Mouse (Mus musculus) kidney, adult 8-10 months (tissue): Measurements from ENCODE around the gene Srp72.
A peak's percentile ranks its signal among the peaks of the same experiment; 100 is the strongest.

ENCODE experiments used
- DNase-seq, 2 experiments: peaks; one replicate each; pipeline ENCODE4 v3.0.0; 2022

The Srp72 gene

DNA sequence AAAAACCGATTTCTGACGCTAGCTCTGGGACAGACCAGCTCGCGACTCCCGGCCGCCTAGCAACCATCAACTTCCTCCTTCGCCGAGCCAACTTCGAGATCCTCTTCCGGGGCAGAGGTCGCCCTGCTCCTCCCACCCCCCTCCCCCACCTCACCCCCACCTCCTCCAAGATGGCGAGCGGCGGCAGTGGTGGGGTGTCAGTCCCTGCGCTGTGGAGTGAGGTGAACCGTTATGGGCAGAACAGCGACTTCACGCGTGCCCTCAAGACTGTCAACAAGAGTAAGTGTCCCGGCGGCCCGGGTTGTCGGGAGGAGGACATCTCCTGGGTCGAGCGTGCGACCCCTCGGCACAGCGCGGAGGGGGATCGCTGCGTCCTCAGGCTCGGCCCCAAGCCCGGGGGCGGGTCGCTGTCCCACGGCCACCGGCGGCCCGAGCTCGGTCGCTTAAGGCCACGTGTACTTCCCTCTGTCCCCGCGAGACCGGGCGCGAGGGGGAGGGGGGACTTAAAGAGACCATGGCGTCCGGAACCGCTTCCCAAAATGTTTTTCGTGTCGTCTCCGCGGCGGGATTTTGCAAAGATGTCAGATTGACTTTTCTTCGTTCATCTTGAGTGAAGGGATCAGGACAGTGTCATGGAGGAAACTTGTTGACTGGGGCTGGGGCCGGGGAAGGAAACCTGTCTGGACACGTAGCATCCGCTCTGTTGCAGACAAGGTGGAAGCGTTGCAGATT is at the start of gene Srp72:
Gene Srp72 (plus strand): TSS at position 130 of the 732 bp plus-strand sequence.
- DNase-seq = peak; percentile 67 to 78

DNA sequence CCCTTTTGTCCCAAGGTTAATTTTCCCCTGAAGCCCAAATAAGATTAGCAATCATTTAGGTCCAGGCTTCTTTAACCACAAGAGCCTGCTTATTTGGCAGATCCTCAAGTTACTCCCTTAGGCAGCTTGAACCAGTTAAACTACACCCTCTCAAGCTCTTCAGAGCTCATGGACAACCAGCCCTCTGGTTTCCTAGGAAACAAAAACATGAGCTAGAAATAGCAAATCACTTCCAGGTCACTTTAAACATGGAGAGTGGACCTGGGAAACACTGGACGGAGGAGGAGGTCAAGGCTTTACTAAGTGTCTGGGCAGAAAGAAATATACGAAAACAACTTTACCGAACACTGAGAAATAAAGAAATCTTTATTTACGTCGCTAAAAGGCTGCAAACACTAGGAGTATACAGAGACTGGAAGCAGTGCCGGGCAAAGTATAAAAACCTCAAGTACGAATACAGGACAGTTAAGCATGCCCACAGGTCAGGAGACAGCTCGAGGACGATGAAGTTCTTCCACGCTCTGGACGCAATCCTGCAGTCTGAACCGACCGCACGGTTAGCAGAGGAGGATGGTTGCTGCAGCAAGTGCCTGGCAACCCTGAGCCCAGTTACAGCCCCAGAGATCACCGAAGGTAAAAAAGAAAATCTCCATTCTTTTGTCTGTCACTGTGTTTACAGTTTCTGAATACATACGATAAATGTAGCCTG is 46.2 kb upstream of the Srp72 start:
- DNase-seq = peak in 1 of 2 experiments; percentile 87

DNA sequence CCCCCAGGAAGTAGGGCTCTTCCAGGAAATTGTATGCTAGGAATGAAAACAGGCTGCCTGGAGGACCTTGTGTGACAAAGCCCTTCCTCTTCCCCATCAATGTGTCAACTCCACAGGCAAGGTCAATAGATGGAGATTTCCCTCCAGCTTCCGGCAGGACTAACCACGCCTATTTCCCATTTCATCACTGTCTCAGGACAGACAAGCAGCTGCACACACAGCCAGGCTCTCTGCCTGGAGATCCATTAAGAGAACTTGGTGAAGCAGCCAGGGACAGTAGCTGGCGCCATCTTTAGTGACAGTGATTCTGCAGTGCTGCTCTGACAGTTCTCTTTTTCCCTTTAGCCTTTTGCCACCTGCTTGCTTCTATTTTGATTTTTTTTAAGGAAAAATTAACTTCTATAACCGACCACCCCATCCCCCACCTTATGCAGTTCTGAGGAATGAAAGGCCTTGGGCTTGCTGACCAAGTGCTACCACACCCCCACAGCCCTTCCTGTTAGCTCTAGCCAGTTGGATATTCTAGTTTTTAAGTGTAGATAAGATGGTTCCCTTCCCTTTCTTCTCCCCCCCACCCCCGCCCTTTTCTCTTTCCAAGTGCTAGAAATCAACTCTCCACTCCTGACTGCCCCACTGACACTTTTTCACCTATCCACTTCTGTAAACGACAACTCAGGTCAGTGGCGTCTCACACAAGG is 45.2 kb upstream of the Srp72 start:
- DNase-seq = peak in 1 of 2 experiments; percentile 45

DNA sequence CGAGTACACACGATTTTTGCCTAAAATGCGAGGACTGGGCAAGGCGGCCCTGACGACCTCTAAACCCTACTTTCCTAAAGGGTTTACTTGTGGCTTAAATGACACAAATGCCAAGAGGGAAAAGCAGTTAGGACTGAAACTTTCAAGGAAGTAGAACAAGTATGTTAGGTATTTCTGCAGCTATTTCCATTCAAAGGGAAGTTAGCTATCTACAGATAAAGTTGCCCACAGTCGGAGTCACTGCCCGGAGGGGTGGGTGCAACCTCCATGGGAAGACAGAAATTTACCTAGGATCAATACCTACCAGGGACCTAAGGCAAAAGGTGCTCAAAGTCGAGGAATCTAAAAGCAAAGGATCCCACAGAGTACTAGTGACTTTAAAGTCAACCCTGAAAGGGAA is 34.8 kb upstream of the Srp72 start:
- no peak for DNase-seq

DNA sequence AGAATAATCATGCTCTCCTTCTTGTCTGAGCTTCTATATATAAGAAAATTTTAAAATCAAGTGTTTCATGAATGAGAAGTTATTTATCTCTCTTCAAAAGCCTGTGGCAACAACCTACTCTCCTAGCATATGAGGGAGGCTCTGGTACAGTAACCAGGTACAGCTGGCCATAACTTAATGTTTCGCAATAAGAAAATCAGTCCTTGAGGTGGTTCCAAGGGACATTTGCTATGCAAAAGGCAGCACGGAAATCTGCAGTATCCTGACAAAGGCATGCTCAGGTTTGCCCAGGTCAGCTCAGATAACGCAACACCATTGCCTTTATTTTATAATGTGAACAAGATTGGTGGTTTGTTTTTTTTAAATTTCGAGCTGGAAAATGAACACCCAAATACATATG is 32.5 kb upstream of the Srp72 start:
- DNase-seq = no peak

DNA sequence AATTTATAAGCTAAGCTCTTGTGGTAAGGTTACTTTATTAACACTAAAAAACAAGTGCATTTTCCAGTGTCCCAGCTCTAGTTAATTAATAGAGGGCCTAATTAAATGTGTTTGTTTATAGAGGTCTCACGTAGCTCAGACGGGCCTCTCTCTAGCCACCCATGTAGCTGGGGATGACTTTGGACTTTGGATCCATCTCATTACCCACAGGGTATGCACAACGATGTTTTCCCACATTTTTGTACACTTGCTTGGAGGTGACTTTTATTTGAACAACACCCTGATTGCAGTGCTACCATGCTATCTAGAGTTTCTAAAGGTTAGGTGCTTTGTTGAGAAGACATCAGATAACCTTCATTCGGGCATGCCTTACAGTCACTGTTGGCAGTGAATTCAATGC is 32.0 kb upstream of the Srp72 start:
- peak; percentile 60 to 87 for DNase-seq

DNA sequence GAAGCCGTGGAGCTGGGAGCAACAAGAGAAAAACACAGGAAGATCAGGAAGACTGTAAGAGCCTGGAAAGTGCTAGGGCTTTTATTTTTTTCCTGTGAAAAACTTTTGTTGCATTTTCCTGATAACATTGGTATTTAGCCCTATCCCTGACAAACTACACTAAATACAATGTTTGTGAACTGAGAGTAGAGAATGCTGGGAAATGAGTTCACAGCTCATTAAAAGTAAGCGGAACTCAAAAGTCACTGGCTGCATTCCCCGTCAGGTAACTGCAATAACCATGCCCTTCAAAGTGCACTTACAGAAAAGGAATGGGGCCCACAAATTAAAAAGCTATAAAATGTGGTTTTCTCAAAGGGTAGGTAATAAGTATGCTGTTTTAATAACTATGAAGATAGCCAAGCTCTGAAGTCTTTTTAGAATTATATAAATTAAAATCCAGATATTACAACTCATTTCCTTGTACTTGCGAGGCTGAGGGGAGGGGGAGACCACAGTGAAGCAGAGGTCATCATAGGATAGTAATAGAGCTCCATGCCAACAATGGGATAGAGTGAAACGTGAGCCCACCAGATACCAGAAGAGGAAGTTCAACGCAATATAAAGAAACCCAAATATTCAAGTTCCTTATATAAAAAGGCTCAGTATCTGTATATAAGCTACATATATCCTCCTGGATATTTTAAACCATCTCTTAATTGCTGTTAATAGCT is 29.4 kb upstream of the Srp72 start:
- DNase-seq = peak in 1 of 2 experiments; percentile 57

DNA sequence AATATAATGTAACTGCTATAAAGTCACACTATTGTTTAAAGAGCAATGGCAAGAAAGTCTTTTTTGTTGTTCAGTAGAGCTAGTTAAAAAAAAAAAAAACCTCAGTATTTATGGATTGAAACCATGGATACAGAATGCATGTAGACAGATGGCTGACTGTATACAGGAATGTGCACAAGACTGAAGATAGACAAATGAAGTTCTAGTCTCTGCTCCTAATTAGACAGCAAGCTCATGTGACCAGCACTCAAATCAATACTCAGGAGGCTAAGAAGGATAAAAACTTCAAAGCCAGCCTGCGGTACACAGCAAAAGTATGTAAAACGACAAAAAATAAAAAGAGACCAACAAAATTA is 28.8 kb upstream of the Srp72 start:
- no peak for DNase-seq

DNA sequence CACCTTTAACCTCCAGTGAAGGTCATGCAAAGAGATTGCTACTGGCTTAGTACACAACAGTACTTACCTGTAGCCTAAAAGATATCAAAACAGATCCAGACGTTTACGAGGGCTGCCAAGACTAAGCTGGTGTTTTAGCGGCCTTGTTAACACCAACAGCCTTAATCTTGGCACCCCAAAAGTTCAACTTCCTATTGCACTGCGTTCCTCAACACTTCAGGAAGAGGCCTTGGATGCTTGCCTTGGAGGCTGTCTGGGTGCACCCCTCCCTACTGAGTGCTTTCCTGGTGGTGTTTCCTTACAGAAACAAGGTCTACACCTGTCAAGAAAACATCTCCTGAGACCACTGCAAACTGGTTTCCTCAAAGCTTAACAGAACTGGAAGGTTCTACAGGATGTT is 27.3 kb upstream of the Srp72 start:
- no peak for DNase-seq

DNA sequence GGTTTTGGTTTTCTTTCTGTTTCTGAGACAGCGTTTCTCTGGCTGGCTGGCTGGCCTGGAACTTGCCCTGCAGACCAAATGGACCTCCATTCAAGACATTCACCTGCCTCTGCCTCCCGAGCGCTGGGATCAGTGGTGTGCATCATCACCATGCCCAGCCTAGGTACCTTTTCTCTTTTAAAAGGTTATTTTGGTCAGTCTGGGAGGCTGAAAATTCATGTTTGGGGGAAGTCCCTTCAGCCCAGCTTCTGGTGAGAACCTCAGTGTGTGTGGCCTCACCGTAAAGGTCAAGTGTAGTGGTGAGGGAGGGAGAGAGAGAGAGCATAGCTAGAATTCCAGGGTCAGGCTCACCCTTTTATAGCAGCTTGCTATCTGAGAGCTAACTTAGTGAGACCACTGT is 26.7 kb upstream of the Srp72 start:
- DNase-seq = no peak

DNA sequence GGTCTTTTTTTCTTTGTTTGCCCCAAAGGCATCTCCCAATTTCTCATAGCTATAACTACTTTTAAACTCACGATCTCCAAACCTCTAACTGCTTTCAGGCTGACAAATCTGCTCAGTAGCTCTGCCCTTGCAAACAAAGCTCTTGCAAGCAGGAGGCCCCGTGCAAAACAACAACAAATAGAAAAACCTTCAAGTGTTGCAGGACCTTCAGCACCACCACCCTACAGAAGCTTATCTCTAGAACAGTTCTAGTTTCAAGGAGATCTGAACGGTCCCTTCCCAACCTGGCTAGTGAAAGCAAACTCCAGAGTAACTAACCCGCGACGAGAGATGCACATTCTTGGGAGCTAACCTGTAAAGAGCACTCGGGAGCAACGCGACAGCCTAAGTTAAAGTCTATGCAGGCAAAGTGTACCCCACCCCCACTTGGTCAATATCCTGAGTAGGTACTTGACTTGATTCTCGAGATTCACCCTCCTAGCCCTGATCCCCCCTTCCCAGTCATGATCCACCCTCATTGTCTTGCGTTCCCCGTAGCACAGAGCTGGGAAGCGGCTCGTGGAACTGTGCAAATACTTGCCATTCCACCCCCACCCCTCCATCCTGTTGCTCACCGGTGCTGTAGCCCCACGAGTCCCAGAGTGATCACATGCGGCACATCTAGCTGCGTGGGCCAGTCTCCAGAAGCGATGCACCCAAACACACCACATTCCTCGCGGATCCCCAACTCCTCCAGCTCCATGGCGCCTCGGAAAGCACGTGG is 24.0 kb upstream of the Srp72 start:
- no peak for DNase-seq

DNA sequence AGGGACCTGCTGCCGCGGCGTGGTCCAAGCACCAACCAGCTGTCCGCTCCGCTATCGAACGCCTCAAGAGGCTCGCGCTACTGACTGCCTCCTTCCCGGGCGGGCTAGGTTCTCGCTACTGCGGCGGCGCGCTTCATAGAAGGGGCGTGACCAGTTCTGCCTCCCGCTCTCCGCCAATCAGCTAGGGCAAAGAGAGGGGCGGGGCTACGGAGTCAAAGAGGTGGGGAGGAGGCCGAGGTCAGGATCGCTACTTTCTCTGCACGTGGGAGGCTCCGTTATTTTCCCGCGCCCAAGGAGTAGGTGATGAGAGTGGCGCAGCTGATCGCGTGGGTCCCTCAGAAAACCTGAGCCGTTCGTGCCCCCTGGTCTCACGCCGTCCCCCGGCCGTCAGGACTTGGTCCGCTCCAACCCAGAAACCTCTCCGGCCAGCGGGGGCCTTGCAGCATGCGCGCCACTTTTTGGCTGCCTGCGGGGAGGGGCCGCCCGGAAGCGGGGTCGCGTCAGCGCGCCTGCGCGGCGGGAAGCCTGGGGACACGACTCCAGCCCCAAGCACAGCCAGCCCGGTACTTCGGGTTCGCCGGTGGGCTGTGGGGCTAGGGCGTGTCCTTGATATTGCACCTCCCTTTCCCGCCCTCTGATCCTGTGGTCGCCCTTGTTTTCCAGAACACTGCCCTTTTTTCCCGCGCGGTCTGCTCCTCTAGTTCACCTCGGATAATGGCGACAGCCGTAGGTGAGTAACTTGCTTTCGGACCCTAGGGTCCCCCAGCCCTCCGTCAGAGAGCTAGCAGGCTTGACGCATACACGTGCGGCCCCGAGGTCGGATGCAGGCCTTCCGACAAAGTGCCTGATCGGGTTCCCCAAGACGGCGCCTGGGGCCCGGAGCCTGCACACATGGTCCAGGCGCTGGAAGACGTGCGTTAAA is 23.1 kb upstream of the Srp72 start, which contains the start of the genes Paics and Ppat:
Gene Paics (plus strand): TSS at position 202 of the 922 bp plus-strand sequence.
Gene Ppat (minus strand): TSS at position 473 of the 922 bp plus-strand sequence.
- peak; percentile 98 to 99 for DNase-seq

DNA sequence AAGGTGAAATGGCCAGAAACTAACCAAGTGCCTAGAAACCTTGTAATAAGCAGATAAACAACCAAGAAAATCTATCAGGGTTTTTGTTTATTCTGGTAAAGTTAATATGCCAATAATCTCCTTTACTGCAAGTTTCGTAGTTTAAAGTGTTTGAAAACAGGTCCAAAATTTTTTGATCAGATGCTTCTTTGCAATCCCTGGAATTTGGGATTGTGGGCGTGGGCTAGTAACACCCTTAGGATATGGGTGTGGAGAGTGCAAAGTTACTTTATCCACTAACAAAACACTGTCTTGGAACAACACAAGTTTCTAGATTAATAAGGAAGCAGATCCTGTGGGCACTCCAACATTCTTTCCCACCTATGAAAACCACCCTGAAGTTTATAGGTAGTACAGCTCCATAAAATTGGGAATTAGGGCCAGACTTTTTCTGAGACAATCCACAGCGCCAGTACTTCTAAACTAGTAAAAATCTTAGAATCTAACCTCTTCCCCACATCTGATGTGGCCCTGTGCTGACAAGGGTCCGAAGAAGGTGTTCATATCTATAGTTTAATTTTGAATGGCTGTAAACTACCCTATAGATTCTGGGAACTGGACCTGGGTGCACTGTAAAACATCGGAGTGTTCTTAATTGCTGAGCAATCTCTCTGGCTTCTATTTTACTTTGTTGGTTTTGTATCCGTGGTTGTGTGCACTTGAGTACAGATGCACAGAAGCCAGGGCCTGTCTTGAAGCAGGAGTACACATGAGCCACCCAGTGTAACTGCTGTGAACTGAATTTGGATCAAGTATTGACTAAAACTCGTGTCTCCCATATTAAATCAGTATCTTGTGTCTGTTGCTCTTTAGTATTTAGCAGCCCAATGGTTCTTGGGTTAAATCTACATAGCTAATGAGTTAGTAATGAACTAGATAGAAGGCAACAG is 22.1 kb upstream of the Srp72 start:
- DNase-seq = no peak

DNA sequence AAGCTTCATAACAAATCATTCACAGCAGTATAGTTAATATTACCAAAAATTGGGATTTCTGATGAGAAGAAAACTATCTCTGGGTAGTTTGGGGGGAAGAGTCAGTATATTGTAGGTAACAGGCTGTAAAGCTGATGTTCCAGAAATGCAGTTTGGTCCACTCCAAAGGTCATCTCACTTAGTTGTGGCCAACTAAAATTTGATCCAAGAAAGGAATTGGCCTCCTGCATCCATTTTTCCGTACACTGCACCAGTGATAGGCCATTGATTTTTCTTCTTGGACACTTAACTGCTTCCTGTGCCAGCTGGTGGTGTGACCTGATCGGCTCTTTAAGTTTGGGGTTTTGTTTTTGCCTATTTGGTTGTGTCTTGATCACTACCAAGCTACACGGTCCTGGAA is 20.7 kb upstream of the Srp72 start:
- no peak for DNase-seq

DNA sequence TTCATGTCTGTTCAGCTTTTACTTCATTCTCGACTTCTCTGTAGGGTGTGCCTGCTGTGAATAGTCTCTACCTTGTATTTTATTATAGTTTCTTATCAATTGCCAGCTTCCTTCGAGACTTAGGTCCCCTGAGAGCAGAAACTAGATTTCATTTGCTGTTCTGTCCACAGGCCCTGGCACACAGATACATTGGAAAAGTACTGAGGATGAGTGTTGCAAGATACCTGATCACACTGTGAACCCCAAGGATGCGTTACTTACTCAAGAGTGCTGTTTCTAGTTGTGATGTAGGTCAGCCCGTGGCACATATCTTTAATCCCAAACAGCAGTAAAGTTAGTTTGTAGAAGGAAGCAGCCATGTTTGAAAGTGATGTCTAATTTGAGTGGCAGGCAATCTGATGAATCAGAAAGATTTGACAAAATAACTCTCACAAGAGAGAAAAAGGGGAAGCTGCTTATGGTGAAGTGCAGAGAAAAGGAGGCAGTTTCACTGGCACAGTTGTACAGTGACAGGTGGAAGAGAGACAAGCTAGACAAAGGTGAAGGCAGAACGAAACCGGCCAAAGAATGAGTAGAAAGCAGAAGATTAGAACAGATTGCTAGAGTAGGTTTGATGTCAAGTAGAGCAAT is 20.1 kb upstream of the Srp72 start:
- no peak for DNase-seq

DNA sequence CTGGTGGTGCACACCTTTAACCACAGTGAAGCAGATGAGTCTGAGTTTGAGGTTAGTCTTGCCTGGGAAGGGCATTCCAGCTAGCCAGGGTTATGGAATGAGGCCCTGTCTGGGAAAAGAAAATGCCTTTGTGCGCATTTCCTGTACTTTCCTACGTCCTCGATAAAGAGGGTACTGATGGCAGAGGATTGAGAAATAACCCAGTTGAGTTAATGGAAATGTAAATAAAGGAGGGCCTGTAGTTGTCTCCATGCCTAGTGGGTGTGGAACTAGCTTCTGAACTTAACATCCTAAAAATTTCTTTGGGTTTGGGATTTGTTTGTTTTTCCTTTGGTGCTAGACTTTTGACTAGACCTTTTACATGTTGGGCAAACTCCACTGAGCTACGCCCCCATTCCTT is 19.0 kb upstream of the Srp72 start:
- DNase-seq = no peak

DNA sequence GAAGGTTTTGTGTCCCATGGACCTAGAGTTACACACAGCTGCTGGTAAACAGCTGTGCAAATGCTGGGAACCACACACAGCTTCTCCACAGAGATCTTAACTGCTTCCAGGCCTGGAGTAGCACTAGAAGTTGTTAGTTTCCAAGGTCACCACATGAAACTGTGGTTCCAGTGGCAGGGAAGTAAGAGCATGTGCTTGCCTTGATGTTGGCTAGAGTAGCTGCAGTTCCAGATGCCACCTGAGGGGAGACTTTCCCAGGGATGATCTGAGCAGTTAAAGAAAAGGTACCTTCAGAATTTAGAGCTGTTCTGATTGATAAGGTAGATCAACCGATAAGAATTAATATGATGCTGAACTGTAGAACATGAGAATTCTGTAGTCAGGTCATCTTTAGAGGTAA is 16.5 kb upstream of the Srp72 start:
- DNase-seq = no peak

DNA sequence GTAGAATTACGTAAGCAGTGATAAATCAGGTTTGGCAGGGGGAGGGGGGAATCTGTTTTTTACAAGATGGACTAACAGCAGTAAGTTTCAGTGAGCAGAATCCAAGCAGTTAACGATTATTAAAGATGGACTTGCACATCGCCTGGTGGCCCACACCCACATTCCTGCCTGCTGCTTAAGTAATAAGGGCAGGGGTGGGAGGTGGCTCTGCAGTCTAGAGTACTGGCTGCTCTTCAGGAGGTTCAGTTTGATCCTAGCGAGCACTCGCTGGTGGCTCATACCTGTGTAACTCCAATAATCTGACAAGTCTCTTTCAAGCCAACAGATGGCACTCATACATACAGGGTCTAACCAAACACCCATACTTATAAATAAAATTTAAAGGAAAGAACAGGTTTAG is 14.9 kb upstream of the Srp72 start:
- peak in 1 of 2 experiments; percentile 43 for DNase-seq

DNA sequence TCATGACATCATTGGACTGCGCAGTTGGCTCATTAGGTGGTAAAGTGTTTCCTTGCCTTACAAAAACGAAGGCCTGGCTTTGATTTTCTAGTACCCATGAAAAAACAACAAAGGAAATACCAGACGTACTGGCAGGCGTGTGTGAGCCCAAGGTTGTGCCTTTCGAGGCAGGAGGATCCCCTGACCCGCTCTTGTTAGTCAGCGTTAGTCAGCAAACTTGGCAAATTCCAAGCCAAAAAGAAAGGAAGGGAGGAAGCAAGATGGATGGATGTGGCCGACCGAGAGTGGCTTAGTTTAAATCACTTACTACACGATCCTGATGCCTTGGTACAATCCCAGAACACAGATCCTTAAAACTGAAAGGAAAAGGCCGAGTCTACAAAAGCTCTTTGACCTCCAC is 11.9 kb upstream of the Srp72 start:
- DNase-seq = no peak

DNA sequence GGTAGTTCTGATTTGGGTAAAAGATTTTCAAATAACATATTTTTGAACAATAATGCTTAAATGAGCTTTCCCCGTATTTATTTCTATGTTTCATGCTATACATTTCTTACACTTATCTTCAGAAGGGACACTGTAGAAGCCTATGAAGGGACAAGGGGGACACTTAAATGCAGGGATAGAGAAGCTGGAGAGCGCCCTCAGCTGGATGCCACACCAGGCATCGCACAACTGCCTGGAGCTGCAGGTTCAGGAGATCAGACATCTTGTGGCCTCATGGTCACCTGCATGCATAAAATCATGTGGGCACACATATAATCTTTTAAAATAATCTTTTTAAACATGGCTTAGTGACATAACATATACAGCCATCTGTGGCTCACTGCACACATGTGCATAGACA is 9.8 kb upstream of the Srp72 start:
- DNase-seq = peak in 1 of 2 experiments; percentile 37
